ENCODE assay signal across 11 mouse cellular contexts in genomic region chr10:59784731-59785685, GRCm38 (mm10).
A peak's percentile ranks its signal among the peaks of the same experiment; 100 is the strongest.
DNase-seq lines count a peak whose midpoint lies in the region; ATAC-seq and TF ChIP-seq lines count a peak whose summit lies in the region.
"Had no signal": no experiment of that assay in that cellular context is flagged by ENCODE, and none has a peak within 500 bp of the region (broad histone marks: within the 10 kb centered on the region; RNA-seq: fewer than 3 reads in every experiment).

No protein-coding gene starts in this region.

- no peaks in the 10 kb centered on the region for H3K27me3 ChIP-seq in kidney, postnatal 0 days (ENCODE audit: insufficient read depth, low read length)
- H3K27me3 ChIP-seq in kidney, adult 2 months (replicated peaks; ENCODE audit: control insufficient read depth, insufficient read depth, low read length): no peaks in the 10 kb centered on the region
- H3K27me3 ChIP-seq: limb, embryonic 12.5 days; stomach, embryonic 15.5 days had no signal

- no peak overlapping the region for H3K9ac ChIP-seq in kidney, postnatal 0 days (ENCODE audit: low read depth, low read length)
- H3K9ac ChIP-seq: limb, embryonic 12.5 days; stomach, embryonic 15.5 days had no signal

- 0 out of 2 replicates have a peak, but pooled peaks cover 7% of the 10 kb centered on the region for H3K36me3 ChIP-seq in kidney, postnatal 0 days (ENCODE audit: insufficient read depth, low read length)
- no peaks in the 10 kb centered on the region for H3K36me3 ChIP-seq in kidney, adult 2 months (ENCODE audit: control insufficient read depth, insufficient read depth, low read length)
- H3K36me3 ChIP-seq: stomach, embryonic 15.5 days had no signal

- TF ChIP-seq CTCF in kidney, postnatal 0 days (IDR thresholded peaks at IDR 0.05; ENCODE audit: low read depth): no peak
- no peak for TF ChIP-seq CTCF in kidney, adult 2 months (conservative IDR thresholded peaks at IDR 0.05; ENCODE audit: insufficient read depth, insufficient read length, low read depth, low read length)

- peak; percentile 40; the same call in 1 of the 2 replicates for ATAC-seq in kidney, postnatal 0 days (replicated peaks; ENCODE audit: low FRiP score, low read depth)
- ATAC-seq in megakaryocyte-erythroid progenitor cell, adult 5-6 weeks (replicated peaks; ENCODE audit: low FRiP score, low TSS enrichment, poor library complexity, severe bottlenecking): no peak
- ATAC-seq: forebrain, embryonic 14.5 days had no signal

- no peaks in the 10 kb centered on the region for H3K9me3 ChIP-seq in kidney, postnatal 0 days (replicated peaks; ENCODE audit: low read length)
- H3K9me3 ChIP-seq: limb, embryonic 12.5 days; stomach, embryonic 15.5 days had no signal

- H3K27ac ChIP-seq in kidney, postnatal 0 days: no peak overlapping the region
- no peak overlapping the region for H3K27ac ChIP-seq in kidney, adult 2 months (ENCODE audit: insufficient read depth, low read depth, low read length)
- H3K27ac ChIP-seq: limb, embryonic 12.5 days; stomach, embryonic 15.5 days had no signal

- no peak overlapping the region for H3K4me3 ChIP-seq in kidney, postnatal 0 days (replicated peaks; ENCODE audit: low read depth, low read length)
- no peak overlapping the region for H3K4me3 ChIP-seq in kidney, adult 2 months (ENCODE audit: insufficient read depth, low read depth, low read length)
- H3K4me3 ChIP-seq: limb, embryonic 12.5 days; stomach, embryonic 15.5 days had no signal

- no peak for TF ChIP-seq POLR2A in kidney, adult 2 months (IDR thresholded peaks at IDR 0.05; ENCODE audit: low read depth, low read length)

- DNase-seq in adrenal gland, postnatal 14 days: peak; percentile 9
- no peak for DNase-seq in adrenal gland, adult 18-20 months (ENCODE audit: low spot score in 2 of 2)
- DNase-seq in kidney, postnatal 0 days (ENCODE audit: low spot score): peak; percentile 73
- no peak for DNase-seq in kidney, adult 2 months
- DNase-seq in cerebellum, adult 8-10 months: peak; percentile 77
- DNase-seq in hindlimb bud, embryonic 11.5 days (ENCODE audit: extremely low spot score, low read depth, low spot score): peak; percentile 20
- no peak for DNase-seq in frontal cortex, postnatal 36 days (ENCODE audit: low spot score in 2 of 2)

- H3K4me1 ChIP-seq in kidney, postnatal 0 days (replicated peaks; ENCODE audit: insufficient read depth, low read length): no peaks in the 10 kb centered on the region
- H3K4me1 ChIP-seq in kidney, adult 2 months (ENCODE audit: control insufficient read depth, insufficient read depth, low read length): no peaks in the 10 kb centered on the region
- H3K4me1 ChIP-seq: stomach, embryonic 15.5 days had no signal

- WGBS in kidney, postnatal 0 days: 49% methylated on average over 18 of the region's 18 CpGs
- WGBS in kidney, adult 2 months: 76% methylated on average over 18 of the region's 18 CpGs

- H3K4me2 ChIP-seq in kidney, postnatal 0 days (ENCODE audit: low read length): no peak overlapping the region
- H3K4me2 ChIP-seq: limb, embryonic 12.5 days; stomach, embryonic 15.5 days had no signal

Comparison
In these comparisons a context has a peak if more than half of its experiments do, and no peak if none do; other contexts are left out.
1. DNase-seq: peak in adrenal gland, postnatal 14 days (single experiment), kidney, postnatal 0 days (single experiment), cerebellum, adult 8-10 months (single experiment) and hindlimb bud, embryonic 11.5 days (single experiment); none in adrenal gland, adult 18-20 months (0 of 2), kidney, adult 2 months (single experiment) and frontal cortex, postnatal 36 days (0 of 2).